Mouse (Mus musculus): ENCODE results near the gene Sec31b.

DNA sequence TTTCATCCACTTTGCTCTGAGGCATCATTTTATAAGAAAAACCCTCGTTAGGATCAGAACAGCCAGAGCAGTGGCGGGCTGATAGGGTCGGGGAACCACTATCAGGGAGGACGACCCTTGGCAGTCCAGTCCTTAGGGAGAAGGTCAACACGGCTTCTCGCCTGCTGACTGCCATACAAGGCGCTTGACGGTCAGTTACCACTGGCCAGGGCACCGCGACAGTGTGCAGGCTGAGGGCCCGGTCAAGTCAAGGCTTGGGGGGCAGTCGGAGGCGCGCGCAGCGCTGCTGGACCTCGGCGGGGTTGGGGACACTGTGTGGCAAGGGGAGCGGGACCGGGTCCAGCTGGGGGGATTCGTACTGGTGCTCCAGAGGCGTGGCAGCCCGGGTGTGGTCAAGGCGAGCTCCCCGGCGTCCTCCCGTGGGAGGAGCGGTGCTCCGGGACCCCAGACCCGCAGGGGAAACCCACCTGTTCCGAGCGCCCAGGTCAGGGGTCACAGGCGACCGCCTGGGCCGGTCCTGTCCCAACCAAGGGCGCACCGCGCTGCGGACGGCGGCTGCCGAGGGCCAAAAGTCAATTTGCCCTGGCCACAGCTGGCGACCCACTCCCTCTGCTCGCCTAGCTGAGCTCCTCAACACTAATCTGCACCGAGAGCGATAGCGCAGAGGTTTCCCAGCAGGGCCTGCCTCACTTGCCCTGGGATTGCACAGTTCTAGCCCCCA, at the start of gene Sec31b:
- TF ChIP-seq CTCF (IDR thresholded peaks at IDR 0.05; ENCODE audit: low read depth), result no peak
- no peak for TF ChIP-seq EP300 (IDR thresholded peaks at IDR 0.05; ENCODE audit: low read depth)
